Mouse (Mus musculus) limb, embryonic 14.5 days (tissue): ENCODE data around the gene Gm3417. TPM values are rescaled to one million over a fixed set of nuclear protein-coding genes. Genes with fewer than 3 reads are reported as not detected.
A peak's percentile ranks its signal among the peaks of the same experiment; 100 is the strongest.
"Not testable (repeated sequence)": the region's sequence is repeated elsewhere in the genome, so short reads cannot be mapped to it uniquely, and the experiment has no call there.

Source experiments
- ATAC-seq: fragments of 200-750 bp; cut with Nextera tagmentation; 2 replicates; pipeline ENCODE4 v1.8.0; 2017; ENCODE audit warnings: low read depth, moderate number of reproducible peaks, moderate TSS enrichment; ENCODE audit not compliant: low FRiP score
- DNase-seq: peaks from one replicate; pipeline ENCODE4 v3.0.0-alpha.2; 2015; ENCODE audit warnings: low spot score
- H3K27ac ChIP-seq: fragments of 300-500 bp; sonication (generic); replicated peaks from 2 replicates; pipeline ENCODE4 v1.5.1; 2014; ENCODE audit warnings: low read depth, mild to moderate bottlenecking, low read length, moderate library complexity, mixed read lengths
- H3K27me3 ChIP-seq: fragments of 300-500 bp; sonication (generic); 2 replicates; pipeline ENCODE4 v1.6.1; 2014; ENCODE audit warnings: low read length, mixed read lengths; ENCODE audit not compliant: control insufficient read depth, insufficient read depth
- H3K36me3 ChIP-seq: fragments of 300-500 bp; sonication (generic); 2 replicates; pipeline ENCODE4 v1.6.1; 2014; ENCODE audit warnings: mild to moderate bottlenecking, low read length, moderate library complexity, mixed read lengths; ENCODE audit not compliant: control insufficient read depth, insufficient read depth
- H3K4me1 ChIP-seq: fragments of 300-500 bp; sonication (generic); 2 replicates; pipeline ENCODE4 v1.6.1; 2014; ENCODE audit warnings: antibody characterized with exemption, low read length, mixed read lengths; ENCODE audit not compliant: control insufficient read depth, insufficient read depth
- H3K4me2 ChIP-seq: fragments of 300-500 bp; sonication (generic); replicated peaks from 2 replicates; pipeline ENCODE4 v1.6.1; 2014; ENCODE audit warnings: low read depth, mild to moderate bottlenecking, low read length, moderate library complexity; ENCODE audit not compliant: severe bottlenecking
- H3K4me3 ChIP-seq: fragments of 300-500 bp; sonication (generic); replicated peaks from 2 replicates; pipeline ENCODE4 v1.5.1; 2014; ENCODE audit warnings: low read length
- H3K9ac ChIP-seq: fragments of 300-500 bp; sonication (generic); 2 replicates; pipeline ENCODE4 v1.6.1; 2014; ENCODE audit warnings: mild to moderate bottlenecking, low read depth, low read length, moderate library complexity; ENCODE audit not compliant: severe bottlenecking
- H3K9me3 ChIP-seq: fragments of 300-500 bp; sonication (generic); 2 replicates; pipeline ENCODE4 v1.6.1; 2016; ENCODE audit warnings: low read length; ENCODE audit not compliant: control insufficient read depth
- POLR2A ChIP-seq: fragments of 200-500 bp; IDR thresholded peaks from 2 replicates; pipeline ENCODE4 v1.8.0; 2012; ENCODE audit warnings: inconsistent platforms, mild to moderate bottlenecking, moderate library complexity, borderline replicate concordance; ENCODE audit not compliant: insufficient read depth, insufficient read length; ENCODE audit errors: extremely low read depth
- WGBS: fragments of 180-500 bp; shearing (Covaris S2); extraction: QIAGEN DNeasy Blood & Tissue Kit; methylation state at CpG from one replicate; pipeline ENCODE4 v1.1.7; 2014; 5-methylcytosine and 5-hydroxymethylcytosine counted together
- polyA plus RNA-seq, 2 experiments: library from polyadenylated mRNA; depleted of rRNA in 1 of 2; stranded (reverse) in 1 of 2; unstranded in 1 of 2; fragments of >200 nt; fragmentation: Nextera tagmentation in 1 of 2; extraction: Ambion mirVana in 1 of 2; gene quantifications; 2 replicates each; pipeline versions ENCODE4 v1.2.1 to v1.2.3; 2012 to 2014

Gene Gm3417
- polyA plus RNA-seq, 2 experiments = 0.54 TPM; not detected in 1

GRCm38 (mm10) chr17:14953452-14953851, 25.1 kb downstream of the Gm3417 start:
- H3K4me3 ChIP-seq = no peak overlapping the region
- 90% methylated on average over 8 of the region's 8 CpGs for WGBS
- H3K27ac ChIP-seq = no peak overlapping the region
- H3K27me3 ChIP-seq = no peaks in the 10 kb centered on the region
- no peaks in the 10 kb centered on the region for H3K9me3 ChIP-seq
- H3K9ac ChIP-seq = no peak overlapping the region
- H3K4me1 ChIP-seq = no peaks in the 10 kb centered on the region
- DNase-seq (no peak), ATAC-seq (no peak)
- no peak for TF ChIP-seq POLR2A
- H3K4me2 ChIP-seq = no peak overlapping the region
- peaks cover 71% of the 10 kb centered on the region for H3K36me3 ChIP-seq

GRCm38 (mm10) chr17:14949161-14949827, 29.3 kb downstream of the Gm3417 start:
- no peak for TF ChIP-seq POLR2A
- no peaks in the 10 kb centered on the region for H3K9me3 ChIP-seq
- H3K27me3 ChIP-seq = no peaks in the 10 kb centered on the region
- DNase-seq (no peak), ATAC-seq (no peak)
- 89% methylated on average over 7 of the region's 7 CpGs for WGBS
- H3K27ac ChIP-seq = no peak overlapping the region
- H3K4me2 ChIP-seq = no peak overlapping the region
- H3K4me1 ChIP-seq = peaks cover 3% of the 10 kb centered on the region
- no peak overlapping the region for H3K4me3 ChIP-seq
- H3K9ac ChIP-seq = no peak overlapping the region
- peaks cover 72% of the 10 kb centered on the region for H3K36me3 ChIP-seq

GRCm38 (mm10) chr17:14944551-14944950, 34.0 kb downstream of the Gm3417 start:
- no peak for DNase-seq
- 78% methylated on average over 1 of the region's 1 CpGs for WGBS
- peak overlapping the region; percentile 79; the same call in 1 of the 2 replicates for H3K4me2 ChIP-seq
- no peak overlapping the region for H3K4me3 ChIP-seq
- TF ChIP-seq POLR2A = no peak
- H3K27me3 ChIP-seq = no peaks in the 10 kb centered on the region
- H3K36me3 ChIP-seq = peaks cover 32% of the 10 kb centered on the region
- no peak overlapping the region for H3K9ac ChIP-seq
- no peaks in the 10 kb centered on the region for H3K9me3 ChIP-seq
- H3K27ac ChIP-seq = no peak overlapping the region
- peaks cover 10% of the 10 kb centered on the region for H3K4me1 ChIP-seq
- ATAC-seq = no peak

GRCm38 (mm10) chr17:14943729-14944059, 34.9 kb downstream of the Gm3417 start:
- no peak for DNase-seq
- peak overlapping the region; percentile 79 for H3K4me2 ChIP-seq
- no peaks in the 10 kb centered on the region for H3K27me3 ChIP-seq
- H3K4me1 ChIP-seq = peaks cover 10% of the 10 kb centered on the region
- H3K27ac ChIP-seq = peak overlapping the region; percentile 29; the same call in 1 of the 2 replicates
- WGBS = 16% methylated on average over 16 of the region's 16 CpGs
- peaks cover 25% of the 10 kb centered on the region for H3K36me3 ChIP-seq
- no peak for TF ChIP-seq POLR2A
- no peak for ATAC-seq
- peak overlapping the region; percentile 74 for H3K9ac ChIP-seq
- H3K4me3 ChIP-seq = peak overlapping the region; percentile 71
- no peaks in the 10 kb centered on the region for H3K9me3 ChIP-seq

- under 1% methylated on average over 43 of the region's 54 CpGs for WGBS
- DNase-seq (peak; percentile 99), ATAC-seq (peak; percentile 99)
- TF ChIP-seq POLR2A = peak; percentile 51; the same call in 1 of the 2 replicates
- Histone ChIP-seq H3K4me2 (peak within 1 kb of the TSS; percentile 79), H3K27me3 (no peaks in the 10 kb centered on the region), H3K27ac (peak within 1 kb of the TSS; percentile 29), H3K4me1 (peaks cover 10% of the 10 kb centered on the region), H3K4me3 (peak within 1 kb of the TSS; percentile 71), H3K36me3 (peaks cover 20% of the 10 kb centered on the region), H3K9ac (peak within 1 kb of the TSS; percentile 74), H3K9me3 (no peaks in the 10 kb centered on the region)
These were observed 35.4 kb downstream of the Gm3417 start, which contains the start of the genes Wdr27 and 1600012H06Rik for GRCm38 (mm10) chr17:14943009-14943728. TSS of gene Wdr27 (minus strand) at chr17:14943158. TSS of gene 1600012H06Rik (plus strand) at chr17:14943184.

GRCm38 (mm10) chr17:14942181-14942580, 36.4 kb downstream of the Gm3417 start:
- not testable (repeated sequence) for H3K27me3 ChIP-seq, H3K27ac ChIP-seq, H3K9me3 ChIP-seq, DNase-seq, ATAC-seq
- H3K4me2 ChIP-seq = peak overlapping the region; percentile 79
- 53% methylated on average over 6 of the region's 6 CpGs for WGBS
- H3K36me3 ChIP-seq = peaks cover 16% of the 10 kb centered on the region
- peak overlapping the region; percentile 71 for H3K4me3 ChIP-seq
- H3K9ac ChIP-seq = peak overlapping the region; percentile 74
- H3K4me1 ChIP-seq = peaks cover 10% of the 10 kb centered on the region
